Mouse (Mus musculus) layer of hippocampus, adult 18-20 months (tissue): ENCODE measurements at regions not wholly inside any gene's neighbourhood (a gene's known extent, or its start where the extent isn't known, plus 50 kb on each side); places are given as distances from the start of the nearest gene placed in this dataset.
A peak's percentile ranks its signal among the peaks of the same experiment; 100 is the strongest.

Experiments
- DNase-seq, 2 experiments: peaks; one replicate each; pipeline ENCODE4 v3.0.0; 2022; ENCODE audit warnings: low spot score in 2 of 2

DNA sequence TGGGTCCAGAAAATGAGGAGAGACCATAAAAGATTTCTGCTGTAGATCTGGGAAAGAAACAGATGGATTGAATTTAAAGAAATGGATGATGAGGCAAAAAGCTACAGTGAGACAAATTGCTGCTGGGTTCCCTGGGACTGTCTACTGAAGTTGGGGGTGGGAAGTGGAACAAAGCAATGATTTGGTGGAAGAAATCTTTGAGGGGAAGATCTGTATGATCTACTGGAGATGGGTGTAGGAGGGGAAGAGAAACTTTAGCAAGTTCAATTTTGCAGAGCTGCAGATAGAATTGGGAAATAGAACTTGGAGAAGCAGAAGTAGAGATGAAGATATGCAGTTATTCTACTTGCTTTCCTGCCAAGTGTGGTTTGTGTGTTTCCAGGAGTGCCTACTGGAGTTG is 5478.8 kb downstream of the 9330182O14Rik start:
- DNase-seq, result no peak

DNA sequence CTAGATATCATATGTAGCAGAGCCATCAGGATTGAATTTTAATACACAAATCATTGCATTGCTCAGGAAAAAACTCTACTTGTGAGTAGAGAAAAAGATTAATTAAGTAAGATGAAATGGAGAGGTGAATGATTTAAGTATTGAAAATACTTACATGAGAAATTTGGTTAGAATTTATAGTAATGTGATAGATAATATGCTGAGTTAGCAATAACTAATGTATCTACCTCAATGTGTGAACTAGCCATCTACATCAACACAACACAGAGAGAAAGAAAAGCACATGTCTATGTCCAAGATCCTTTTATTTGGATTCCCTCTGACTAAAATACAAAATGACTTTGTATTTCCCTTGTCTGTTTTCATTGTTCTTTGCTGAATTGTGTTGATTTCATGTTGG is 5512.1 kb downstream of the 9330182O14Rik start:
- DNase-seq, result no peak

DNA sequence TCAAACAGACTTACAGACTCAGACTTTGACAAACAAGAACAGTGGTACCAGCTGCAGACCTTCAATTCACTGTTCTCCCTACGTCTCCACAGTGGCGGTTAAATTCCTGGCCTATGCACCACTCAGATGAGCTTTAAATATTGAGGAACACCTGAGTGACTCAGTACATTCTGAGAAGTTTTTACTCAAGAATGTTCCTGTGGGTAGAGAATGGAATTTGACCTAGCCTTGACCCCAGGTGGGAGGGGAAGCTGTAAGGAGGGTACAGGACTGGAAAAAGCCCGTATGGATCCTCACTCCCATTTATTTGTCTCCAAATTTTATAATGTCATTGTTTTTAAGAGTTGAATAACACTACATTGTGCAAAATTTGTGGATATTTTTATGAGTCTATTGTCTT is 5529.4 kb downstream of the 9330182O14Rik start:
- DNase-seq, result no peak

DNA sequence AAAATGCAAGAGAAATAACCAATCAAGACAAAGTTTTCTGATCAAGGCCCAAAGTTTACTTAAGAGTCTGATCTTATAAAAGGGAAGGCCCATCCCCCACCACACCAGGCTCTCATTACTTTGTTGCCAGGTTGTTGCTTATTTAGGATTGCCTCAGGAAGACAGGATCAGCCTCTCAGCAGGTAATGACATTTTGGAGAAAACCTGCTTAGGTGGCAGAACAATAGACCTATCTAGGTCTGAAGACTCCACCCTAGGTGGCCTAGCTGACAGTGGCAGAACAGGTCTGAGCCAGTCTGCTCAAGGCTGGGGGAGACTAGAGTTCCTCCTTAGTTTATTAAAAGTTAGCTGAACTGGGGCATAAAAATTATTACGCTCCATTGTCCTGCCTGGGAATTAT is 5555.3 kb downstream of the 9330182O14Rik start:
- DNase-seq, result no peak

DNA sequence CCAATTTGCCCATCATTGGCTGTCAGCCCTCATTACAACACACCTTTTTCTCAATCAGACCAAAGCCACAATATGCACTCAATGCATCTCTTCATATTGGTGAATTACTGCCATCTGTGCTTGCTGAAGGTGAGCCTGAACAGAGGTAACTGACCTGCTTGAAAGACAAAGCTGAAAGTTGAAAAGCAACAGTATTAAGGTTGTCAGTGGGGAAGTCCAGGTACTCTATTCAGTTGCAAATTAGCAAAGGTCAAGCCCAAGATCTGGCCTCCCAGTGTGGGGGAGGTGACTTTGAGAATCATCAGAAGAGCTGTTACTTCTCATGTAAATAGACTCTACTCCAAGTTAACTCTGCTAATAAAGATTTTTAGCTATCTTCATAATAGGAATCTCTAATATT is 5555.9 kb downstream of the 9330182O14Rik start:
- DNase-seq, result no peak

DNA sequence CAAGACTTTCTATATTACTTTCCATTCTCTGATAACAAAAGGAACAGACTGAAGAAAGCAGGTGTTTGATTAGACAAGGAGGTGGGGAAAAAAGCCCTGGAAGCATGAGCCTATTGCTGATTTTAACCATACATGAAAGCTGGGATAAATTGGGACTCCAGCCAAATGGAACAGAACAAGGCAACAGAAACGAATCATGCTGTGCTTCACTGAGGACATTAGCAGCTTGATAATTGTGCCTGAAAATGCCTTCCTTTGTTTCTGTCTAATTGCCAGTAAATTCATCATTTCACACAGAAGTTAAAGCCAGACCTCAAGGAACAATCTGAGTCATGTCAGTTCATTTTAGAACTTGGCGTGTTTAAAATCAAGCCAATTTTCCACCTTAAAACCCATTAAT is 5576.9 kb downstream of the 9330182O14Rik start:
- DNase-seq, result peak; percentile 5 to 70

DNA sequence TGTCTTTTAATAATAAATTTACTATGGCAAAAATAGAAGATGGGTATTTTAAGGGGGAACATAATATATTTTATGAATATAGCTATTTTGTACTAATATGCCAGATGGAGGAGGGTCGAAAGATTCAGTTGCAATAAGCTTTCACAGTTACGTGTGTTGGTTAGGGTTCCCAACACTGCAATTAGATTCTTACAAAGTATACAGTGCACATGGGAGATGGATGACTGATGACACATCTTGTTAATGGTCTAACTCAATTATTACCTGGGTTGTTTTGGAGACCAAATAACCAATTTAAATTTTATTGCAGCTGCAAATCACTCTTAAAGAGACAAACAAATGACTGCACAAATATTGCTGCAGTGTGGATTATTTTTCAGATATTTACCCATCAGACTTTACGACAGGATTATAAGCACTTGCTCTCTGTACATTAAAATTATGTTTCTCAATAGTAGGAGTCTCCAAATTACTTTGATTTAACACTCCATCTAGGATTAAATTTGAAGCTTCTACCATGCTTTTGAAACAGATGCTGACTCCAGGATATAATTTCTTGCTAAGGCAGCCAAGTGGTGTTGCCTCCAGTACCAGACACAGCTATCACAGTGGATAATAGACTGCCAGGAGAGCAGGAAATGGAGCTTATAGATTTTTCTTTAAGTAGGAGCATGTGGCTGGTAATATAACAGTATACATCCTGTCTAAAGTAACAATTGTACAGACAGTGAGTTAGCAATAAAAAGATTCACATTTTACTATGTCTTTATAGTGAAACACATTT is 5596.4 kb downstream of the 9330182O14Rik start:
- no peak for DNase-seq

DNA sequence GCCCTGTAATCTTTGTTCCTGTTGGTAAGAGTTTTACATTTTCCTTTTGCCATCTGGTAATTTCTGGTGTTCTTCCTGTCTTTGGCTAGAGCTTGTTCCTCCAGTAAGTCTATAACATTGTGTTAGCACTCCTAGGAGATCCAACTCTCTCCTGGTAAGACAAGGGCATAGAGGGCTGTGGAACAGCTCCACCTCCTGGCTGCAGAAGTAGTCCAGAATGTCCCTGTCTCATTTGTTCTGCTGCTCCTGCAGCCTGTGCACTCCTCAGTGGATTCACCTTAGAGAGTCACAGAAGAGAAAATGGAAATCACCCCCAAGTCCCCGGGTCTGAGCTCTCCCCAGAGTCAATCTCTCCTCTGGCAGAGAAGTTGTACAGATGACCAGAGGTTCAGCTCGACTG is 5629.1 kb downstream of the 9330182O14Rik start:
- DNase-seq, result peak in 1 of 2 experiments; percentile 4
